Mouse (Mus musculus) thymus, adult 2 months (tissue): Measurements from ENCODE around the gene Spns1.

Experiments
- CTCF ChIP-seq: fragments of 200-500 bp; IDR thresholded peaks from 2 replicates; pipeline ENCODE4 v1.5.1; 2012; ENCODE audit warnings: mild to moderate bottlenecking, control low read depth, low read length, moderate library complexity, borderline replicate concordance; ENCODE audit not compliant: control insufficient read depth, poor library complexity, insufficient read depth; ENCODE audit errors: extremely low read depth
- POLR2A ChIP-seq: fragments of 200-500 bp; IDR thresholded peaks from 2 replicates; pipeline ENCODE4 v1.6.1; 2012; ENCODE audit warnings: mild to moderate bottlenecking, low read length, control low read depth, moderate library complexity; ENCODE audit not compliant: control insufficient read depth, poor library complexity, insufficient read depth; ENCODE audit errors: extremely low read depth

GRCm38 (mm10) chr7:126369393-126369792, 7.9 kb downstream of the Spns1 start, which contains the start of gene Lat:
- TF ChIP-seq POLR2A (peak; percentile 98), CTCF (0 out of 2 replicates have a peak, but pooled peaks have one; percentile 51)
